Mouse (Mus musculus) left cerebral cortex, postnatal 36 days (tissue): ENCODE results near the gene Mptx1. TPM values are rescaled to one million over a fixed set of nuclear protein-coding genes. Genes with fewer than 3 reads are reported as not detected.
"Not testable (repeated sequence)": the region's sequence is repeated elsewhere in the genome, so short reads cannot be mapped to it uniquely, and the experiment has no call there.

Experiments
- DNase-seq, 2 experiments: peaks; one replicate each; pipeline ENCODE4 v3.0.0; 2021 to 2022; ENCODE audit warnings: low spot score in 2 of 2, mixed read lengths in 1 of 2
- intact Hi-C: fragments of 180-260 bp; cut with DNase I; formaldehyde crosslinking; loops from one replicate; pipeline ENCODE4 v1.15.1; 2025
- total RNA-seq, 2 experiments: library from RNA; stranded (reverse); gene quantifications; 2 replicates each; pipeline ENCODE4 v1.2.3; 2021

The Mptx1 gene
- total RNA-seq: not detected

DNA sequence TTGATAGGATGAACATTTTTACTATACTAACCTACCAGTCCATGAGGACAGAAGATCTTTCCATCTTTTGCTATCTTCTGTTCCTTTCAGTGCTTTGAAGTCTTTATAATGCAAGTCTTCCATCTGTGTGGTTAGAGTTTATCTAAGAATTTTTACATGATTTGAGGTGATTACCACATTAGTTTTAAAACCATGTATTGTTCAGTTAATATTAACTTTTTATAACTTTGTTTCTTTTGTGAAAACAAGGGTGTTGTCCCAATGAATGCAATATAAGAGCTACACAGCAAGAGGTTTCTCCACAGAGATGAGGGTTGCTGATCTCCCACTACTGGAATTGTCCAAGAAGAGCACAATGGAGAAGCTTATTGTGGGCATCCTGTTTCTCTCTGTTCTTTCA lies at the start of gene Mptx1:
Gene Mptx1 (plus strand): TSS at position 301 of the 400 bp plus-strand sequence.
- intact Hi-C loops: no loop called here

GRCm38 (mm10) chr1:174303162-174303561 lies 27.2 kb upstream of the Mptx1 start:
- intact Hi-C loops: no loop called here
- no peak for DNase-seq

More for the DNA sequence above, at the start of gene Mptx1:
- DNase-seq: no peak

DNA sequence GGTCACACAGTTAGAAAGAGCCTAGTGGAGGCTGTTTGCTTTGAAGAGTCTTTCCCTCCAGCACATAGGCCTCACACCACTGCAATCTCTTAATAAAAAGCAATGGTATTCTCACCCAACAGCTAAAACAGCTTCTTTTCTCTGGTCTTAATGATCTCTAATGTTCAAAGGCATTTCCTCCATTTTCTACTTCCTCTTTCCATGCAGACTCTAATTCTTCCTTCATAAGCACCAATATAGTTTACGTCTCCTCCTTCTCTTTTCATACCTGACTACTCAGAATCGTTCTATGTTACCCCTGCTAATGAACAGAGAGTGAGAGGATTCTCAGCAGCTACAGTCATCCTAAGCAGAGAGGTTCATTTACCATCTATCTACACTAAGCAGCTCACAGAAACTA lies 13.0 kb upstream of the Mptx1 start:
- intact Hi-C loops: no loop called here
- DNase-seq: no peak

- intact Hi-C loops, DNase-seq: not testable (repeated sequence)
Observed at GRCm38 (mm10) chr1:174353636-174354035, 23.3 kb downstream of the Mptx1 start.

GRCm38 (mm10) chr1:174354640-174355039 lies 24.3 kb downstream of the Mptx1 start:
- DNase-seq: no peak
- intact Hi-C loops: no loop called here

DNA sequence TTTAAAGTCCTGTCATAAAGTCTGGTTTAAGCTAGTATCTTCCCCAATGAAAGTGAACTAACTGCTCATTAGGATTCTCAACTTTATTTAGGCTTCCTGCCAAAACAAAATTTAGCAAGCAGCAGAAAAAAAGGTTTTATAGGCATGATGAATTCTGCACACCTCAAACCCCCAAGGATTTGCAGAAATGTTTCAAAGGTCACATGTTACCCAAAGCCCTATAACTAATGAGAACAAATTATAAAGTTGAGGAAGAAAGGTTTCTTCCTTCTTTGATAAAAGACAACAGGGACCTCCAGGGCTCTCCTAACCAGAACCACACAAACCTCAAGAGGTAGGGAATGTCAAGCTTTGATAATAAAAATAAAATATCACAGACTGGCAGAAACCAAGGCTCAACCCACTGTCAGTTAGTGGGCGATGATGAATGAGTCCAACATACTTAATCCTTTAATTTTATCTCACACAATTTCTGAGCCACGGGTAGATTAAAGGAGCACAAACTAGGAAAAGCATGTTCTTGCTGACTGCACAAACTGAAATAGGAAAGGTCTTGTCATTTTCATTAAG lies 34.6 kb downstream of the Mptx1 start, which contains the start of gene Olfr417:
Gene Olfr417 (plus strand): TSS at position 241 of the 570 bp plus-strand sequence.
- DNase-seq: no peak
- intact Hi-C loops: no loop called here

DNA sequence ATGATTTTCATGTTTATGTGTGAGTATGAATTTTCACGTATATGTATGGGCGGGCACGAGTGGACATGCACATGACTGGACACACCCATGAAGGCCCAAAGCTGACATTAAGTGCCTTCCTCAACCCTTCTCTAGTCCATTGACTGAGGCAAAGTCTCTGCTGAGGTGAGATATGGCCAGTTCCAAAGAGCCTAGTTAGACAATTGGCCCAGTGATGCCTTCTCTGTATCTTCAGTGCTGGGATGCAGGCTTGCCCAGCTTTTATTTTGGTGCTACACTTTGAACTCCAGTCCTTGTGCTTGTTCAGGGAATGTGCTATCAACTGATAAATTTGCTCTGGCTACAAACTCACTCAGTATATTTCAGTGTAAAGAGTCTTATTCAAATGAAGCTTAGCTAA lies 43.5 kb downstream of the Mptx1 start:
- intact Hi-C loops: no loop called here
- DNase-seq: no peak

Other genes with a start within 250 kb of the Mptx1 start
- gene Olfr429, start 246.2 kb upstream of the Mptx1 start, total RNA-seq: not detected
- not detected for gene Olfr427, start 233.6 kb upstream of the Mptx1 start, total RNA-seq
- not detected for gene Olfr231, start 209.4 kb upstream of the Mptx1 start, total RNA-seq
- gene Olfr424, start 199.0 kb upstream of the Mptx1 start, total RNA-seq: not detected
- gene Olfr420, start 174.9 kb upstream of the Mptx1 start, total RNA-seq: not detected
- gene Spta1, start 157.7 kb upstream of the Mptx1 start, total RNA-seq: under 1 TPM; 0.05 to 0.07 TPM
- not detected for gene Olfr419, start 78.5 kb upstream of the Mptx1 start, total RNA-seq
- not detected for gene Olfr417, start 34.6 kb downstream of the Mptx1 start, total RNA-seq
- not detected for gene Olfr248, start 60.5 kb downstream of the Mptx1 start, total RNA-seq
- not detected for gene Olfr414, start 93.5 kb downstream of the Mptx1 start, total RNA-seq
- not detected for gene Olfr220, start 111.6 kb downstream of the Mptx1 start, total RNA-seq
- gene Fmn2, start 171.3 kb downstream of the Mptx1 start, total RNA-seq: 10 to 100 TPM; 79.9 to 80.9 TPM